Mouse (Mus musculus) midbrain, embryonic 12.5 days (tissue): ENCODE data around the gene Tsc22d3. TPM values are rescaled to one million over a fixed set of nuclear protein-coding genes. Genes with fewer than 3 reads are reported as not detected.

Experiments used
- ATAC-seq: fragments of 200-750 bp; cut with Nextera tagmentation; 2 replicates; pipeline ENCODE4 v1.8.0; 2017; ENCODE audit warnings: low read depth, moderate TSS enrichment, moderate library complexity; ENCODE audit not compliant: low FRiP score
- H3K27ac ChIP-seq: fragments of 300-500 bp; sonication (generic); replicated peaks from 2 replicates; pipeline ENCODE4 v1.5.1; 2016; ENCODE audit warnings: mild to moderate bottlenecking
- H3K27me3 ChIP-seq: fragments of 300-500 bp; sonication (generic); 2 replicates; pipeline ENCODE4 v1.6.1; 2016; ENCODE audit warnings: mild to moderate bottlenecking
- H3K36me3 ChIP-seq: fragments of 300-500 bp; sonication (generic); 2 replicates; pipeline ENCODE4 v1.6.1; 2016
- H3K4me1 ChIP-seq: fragments of 300-500 bp; sonication (generic); 2 replicates; pipeline ENCODE4 v1.6.1; 2016
- H3K4me2 ChIP-seq: fragments of 300-500 bp; sonication (generic); replicated peaks from 2 replicates; pipeline ENCODE4 v1.6.1; 2016; ENCODE audit warnings: mild to moderate bottlenecking, moderate library complexity
- H3K4me3 ChIP-seq: fragments of 300-500 bp; sonication (generic); 2 replicates; pipeline ENCODE4 v1.5.1; 2016; ENCODE audit warnings: mild to moderate bottlenecking
- H3K9ac ChIP-seq: fragments of 300-500 bp; sonication (generic); replicated peaks from 2 replicates; pipeline ENCODE4 v1.6.1; 2016; ENCODE audit warnings: mild to moderate bottlenecking, moderate library complexity
- H3K9me3 ChIP-seq: fragments of 300-500 bp; sonication (generic); 2 replicates; pipeline ENCODE4 v1.6.1; 2016; ENCODE audit warnings: mild to moderate bottlenecking
- WGBS: fragments of 180-500 bp; shearing (Covaris S2); methylation state at CpG from one replicate; pipeline ENCODE4 v1.1.7; 2016; 5-methylcytosine and 5-hydroxymethylcytosine counted together
- polyA plus RNA-seq: library from polyadenylated mRNA; unstranded; fragments of >200 nt; fragmentation: Nextera tagmentation; extraction: Ambion mirVana; gene quantifications from 2 replicates; pipeline ENCODE4 v1.2.1, GENCODE M21; 2016

Gene Tsc22d3
- polyA plus RNA-seq, 1 experiment from 2014 or later: 130 TPM

GRCm38 (mm10) chrX:140590142-140590541 lies 10.3 kb downstream of the Tsc22d3 start:
- H3K27ac ChIP-seq: no peak overlapping the region
- 70% methylated on average over 2 of the region's 2 CpGs for WGBS
- H3K9me3 ChIP-seq: no peaks in the 10 kb centered on the region
- no peak overlapping the region for H3K4me3 ChIP-seq
- H3K4me1 ChIP-seq: no peaks in the 10 kb centered on the region
- peaks cover 46% of the 10 kb centered on the region for H3K27me3 ChIP-seq
- no peak for ATAC-seq
- no peaks in the 10 kb centered on the region for H3K36me3 ChIP-seq
- no peak overlapping the region for H3K9ac ChIP-seq
- no peak overlapping the region for H3K4me2 ChIP-seq

- peaks cover 52% of the 10 kb centered on the region for H3K27me3 ChIP-seq
- H3K9me3 ChIP-seq: no peaks in the 10 kb centered on the region
- H3K4me3 ChIP-seq: no peak overlapping the region
- 68% methylated on average over 4 of the region's 4 CpGs for WGBS
- H3K4me1 ChIP-seq: no peaks in the 10 kb centered on the region
- H3K4me2 ChIP-seq: no peak overlapping the region
- ATAC-seq: no peak
- no peaks in the 10 kb centered on the region for H3K36me3 ChIP-seq
- no peak overlapping the region for H3K27ac ChIP-seq
- H3K9ac ChIP-seq: no peak overlapping the region
These were observed 11.2 kb downstream of the Tsc22d3 start for GRCm38 (mm10) chrX:140589194-140589751.

- Histone ChIP-seq H3K4me3 (no peak overlapping the region), H3K9me3 (no peaks in the 10 kb centered on the region), H3K27me3 (peaks cover 59% of the 10 kb centered on the region), H3K27ac (no peak overlapping the region), H3K36me3 (no peaks in the 10 kb centered on the region), H3K4me2 (no peak overlapping the region), H3K4me1 (no peaks in the 10 kb centered on the region), H3K9ac (no peak overlapping the region)
- WGBS: 67% methylated on average over 5 of the region's 5 CpGs
- ATAC-seq: no peak
These were observed 11.9 kb downstream of the Tsc22d3 start for GRCm38 (mm10) chrX:140588534-140588933.

GRCm38 (mm10) chrX:140580416-140580815 lies 20.0 kb downstream of the Tsc22d3 start:
- Histone ChIP-seq H3K9me3 (no peaks in the 10 kb centered on the region), H3K4me3 (no peak overlapping the region), H3K4me2 (no peak overlapping the region), H3K36me3 (no peaks in the 10 kb centered on the region), H3K27me3 (peaks cover 69% of the 10 kb centered on the region), H3K27ac (no peak overlapping the region), H3K4me1 (no peaks in the 10 kb centered on the region), H3K9ac (no peak overlapping the region)
- ATAC-seq: no peak
- 78% methylated on average over 3 of the region's 3 CpGs for WGBS

GRCm38 (mm10) chrX:140575636-140576035 lies 24.8 kb downstream of the Tsc22d3 start:
- Histone ChIP-seq H3K36me3 (no peaks in the 10 kb centered on the region), H3K4me2 (no peak overlapping the region), H3K27me3 (peaks cover 67% of the 10 kb centered on the region), H3K4me1 (no peaks in the 10 kb centered on the region), H3K4me3 (no peak overlapping the region), H3K27ac (no peak overlapping the region), H3K9me3 (no peaks in the 10 kb centered on the region), H3K9ac (no peak overlapping the region)
- ATAC-seq: no peak
- WGBS: 75% methylated on average over 3 of the region's 3 CpGs

GRCm38 (mm10) chrX:140575200-140575599 lies 25.3 kb downstream of the Tsc22d3 start:
- Histone ChIP-seq H3K9ac (no peak overlapping the region), H3K36me3 (no peaks in the 10 kb centered on the region)

GRCm38 (mm10) chrX:140572702-140573338 lies 27.6 kb downstream of the Tsc22d3 start:
- Histone ChIP-seq H3K9me3 (no peaks in the 10 kb centered on the region), H3K4me3 (no peak overlapping the region), H3K36me3 (no peaks in the 10 kb centered on the region), H3K4me2 (no peak overlapping the region), H3K9ac (no peak overlapping the region), H3K27ac (no peak overlapping the region), H3K4me1 (no peaks in the 10 kb centered on the region), H3K27me3 (peaks cover 71% of the 10 kb centered on the region)
- WGBS: 41% methylated on average over 2 of the region's 2 CpGs
- ATAC-seq: no peak

More at GRCm38 (mm10) chrX:140575200-140575599, 25.3 kb downstream of the Tsc22d3 start:
- H3K4me1 ChIP-seq: no peaks in the 10 kb centered on the region
- ATAC-seq: no peak
- H3K4me3 ChIP-seq: no peak overlapping the region
- peaks cover 68% of the 10 kb centered on the region for H3K27me3 ChIP-seq
- 76% methylated on average over 1 of the region's 1 CpGs for WGBS
- no peaks in the 10 kb centered on the region for H3K9me3 ChIP-seq
- H3K27ac ChIP-seq: no peak overlapping the region
- no peak overlapping the region for H3K4me2 ChIP-seq

GRCm38 (mm10) chrX:140569595-140569994 lies 30.9 kb downstream of the Tsc22d3 start:
- Histone ChIP-seq H3K9ac (no peak overlapping the region), H3K4me3 (no peak overlapping the region), H3K9me3 (no peaks in the 10 kb centered on the region), H3K4me1 (no peaks in the 10 kb centered on the region), H3K4me2 (no peak overlapping the region), H3K36me3 (no peaks in the 10 kb centered on the region), H3K27ac (no peak overlapping the region), H3K27me3 (peaks cover 71% of the 10 kb centered on the region)
- WGBS: 97% methylated on average over 1 of the region's 1 CpGs
- ATAC-seq: no peak

GRCm38 (mm10) chrX:140567711-140568407 lies 32.6 kb downstream of the Tsc22d3 start:
- Histone ChIP-seq H3K4me1 (no peaks in the 10 kb centered on the region), H3K9ac (no peak overlapping the region), H3K9me3 (no peaks in the 10 kb centered on the region), H3K36me3 (no peaks in the 10 kb centered on the region), H3K4me2 (no peak overlapping the region), H3K27me3 (peaks cover 58% of the 10 kb centered on the region), H3K4me3 (no peak overlapping the region), H3K27ac (no peak overlapping the region)
- 58% methylated on average over 1 of the region's 1 CpGs for WGBS
- no peak for ATAC-seq

GRCm38 (mm10) chrX:140565759-140566158 lies 34.7 kb downstream of the Tsc22d3 start:
- 90% methylated on average over 2 of the region's 2 CpGs for WGBS
- Histone ChIP-seq H3K27me3 (peaks cover 57% of the 10 kb centered on the region), H3K4me2 (no peak overlapping the region), H3K27ac (no peak overlapping the region), H3K4me3 (no peak overlapping the region), H3K9ac (no peak overlapping the region), H3K9me3 (no peaks in the 10 kb centered on the region), H3K36me3 (no peaks in the 10 kb centered on the region), H3K4me1 (no peaks in the 10 kb centered on the region)
- ATAC-seq: no peak

GRCm38 (mm10) chrX:140565212-140565611 lies 35.2 kb downstream of the Tsc22d3 start:
- H3K4me2 ChIP-seq: no peak overlapping the region
- H3K27me3 ChIP-seq: peaks cover 58% of the 10 kb centered on the region
- H3K4me1 ChIP-seq: no peaks in the 10 kb centered on the region
- no peaks in the 10 kb centered on the region for H3K36me3 ChIP-seq
- 87% methylated on average over 3 of the region's 3 CpGs for WGBS
- H3K4me3 ChIP-seq: no peak overlapping the region
- ATAC-seq: no peak
- H3K27ac ChIP-seq: no peak overlapping the region
- H3K9ac ChIP-seq: no peak overlapping the region
- no peaks in the 10 kb centered on the region for H3K9me3 ChIP-seq

GRCm38 (mm10) chrX:140564777-140565176 lies 35.7 kb downstream of the Tsc22d3 start:
- ATAC-seq: no peak
- H3K27ac ChIP-seq: no peak overlapping the region
- peaks cover 60% of the 10 kb centered on the region for H3K27me3 ChIP-seq
- no peaks in the 10 kb centered on the region for H3K4me1 ChIP-seq
- H3K9me3 ChIP-seq: no peaks in the 10 kb centered on the region
- H3K4me3 ChIP-seq: no peak overlapping the region
- WGBS: 82% methylated on average over 1 of the region's 1 CpGs
- no peak overlapping the region for H3K4me2 ChIP-seq
- no peak overlapping the region for H3K9ac ChIP-seq
- no peaks in the 10 kb centered on the region for H3K36me3 ChIP-seq
